Mouse (Mus musculus): ENCODE data around the gene Tmem163.

DNA sequence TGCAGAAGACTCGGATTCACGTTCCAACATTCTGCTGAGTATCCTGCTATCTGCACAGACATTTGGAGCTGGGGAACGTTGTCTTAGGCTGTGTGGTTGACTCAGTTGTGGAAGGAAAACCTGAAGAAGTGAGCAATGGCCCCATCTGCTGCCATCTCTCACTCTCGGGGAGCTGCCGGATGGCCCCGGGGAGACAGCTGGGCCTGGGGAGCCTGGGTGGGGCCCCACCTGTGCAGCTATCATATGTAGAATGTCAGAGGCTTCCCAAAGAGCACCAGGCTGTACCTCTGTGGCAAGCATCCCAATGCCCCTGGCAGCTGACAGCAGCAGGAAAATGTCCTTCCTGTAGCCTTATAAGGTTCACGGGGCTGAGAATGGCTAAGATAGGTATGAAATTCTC lies 137.4 kb downstream of the Tmem163 start:
- no peak for TF ChIP-seq POLR2A (IDR thresholded peaks at IDR 0.05; ENCODE audit: low read depth, low read length)
- TF ChIP-seq CTCF (IDR thresholded peaks at IDR 0.05; ENCODE audit: borderline replicate concordance, insufficient read depth, low read length) = no peak

Data from embryonic fibroblast, embryonic 13.5 days (primary cell).